Mouse (Mus musculus): ENCODE results near the gene Intu. TPM values are rescaled to one million over a fixed set of nuclear protein-coding genes. Genes with fewer than 3 reads are reported as not detected.

The Intu gene
- polyA plus RNA-seq, 1 experiment from 2014 or later: 3.7 TPM

- H3K4me1 ChIP-seq (ENCODE audit: control insufficient read depth, insufficient read depth, low read length): peaks cover 13% of the 10 kb centered on the region
- peaks cover 23% of the 10 kb centered on the region; the same call in 1 of the 2 replicates for H3K27me3 ChIP-seq (ENCODE audit: control insufficient read depth, insufficient read depth, low read length)
- H3K4me2 ChIP-seq (ENCODE audit: low read length): peak overlapping the region; percentile 91
- no peak overlapping the region for H3K27ac ChIP-seq (replicated peaks; ENCODE audit: low read depth, low read length)
- no peaks in the 10 kb centered on the region for H3K9me3 ChIP-seq (ENCODE audit: control insufficient read depth, low read length)
- DNase-seq (peak; percentile 22), ATAC-seq (ENCODE audit: low FRiP score, low TSS enrichment) (no peak)
- H3K36me3 ChIP-seq (ENCODE audit: control insufficient read depth, insufficient read depth, low read length): no peaks in the 10 kb centered on the region
- peak overlapping the region; percentile 52 for H3K4me3 ChIP-seq (replicated peaks; ENCODE audit: low read depth, low read length)
- 6% methylated on average over 11 of the region's 11 CpGs for WGBS
- peak overlapping the region; percentile 61; the same call in 1 of the 2 replicates for H3K9ac ChIP-seq (replicated peaks; ENCODE audit: low read length)
These were observed 1.2 kb downstream of the Intu start for GRCm38 (mm10) chr3:40532256-40532655.

- no peaks in the 10 kb centered on the region for H3K9me3 ChIP-seq (ENCODE audit: control insufficient read depth, low read length)
- no peak overlapping the region for H3K9ac ChIP-seq (replicated peaks; ENCODE audit: low read length)
- DNase-seq (no peak), ATAC-seq (ENCODE audit: low FRiP score, low TSS enrichment) (no peak)
- H3K36me3 ChIP-seq (ENCODE audit: control insufficient read depth, insufficient read depth, low read length): no peaks in the 10 kb centered on the region
- peaks cover 6% of the 10 kb centered on the region; the same call in 1 of the 2 replicates for H3K4me1 ChIP-seq (ENCODE audit: control insufficient read depth, insufficient read depth, low read length)
- no peak overlapping the region for H3K27ac ChIP-seq (replicated peaks; ENCODE audit: low read depth, low read length)
- H3K4me2 ChIP-seq (ENCODE audit: low read length): no peak overlapping the region
- 73% methylated on average over 4 of the region's 4 CpGs for WGBS
- no peak overlapping the region for H3K4me3 ChIP-seq (replicated peaks; ENCODE audit: low read depth, low read length)
- H3K27me3 ChIP-seq (ENCODE audit: control insufficient read depth, insufficient read depth, low read length): peaks cover 23% of the 10 kb centered on the region; the same call in 1 of the 2 replicates
These were observed 3.1 kb downstream of the Intu start for GRCm38 (mm10) chr3:40534141-40534540.

GRCm38 (mm10) chr3:40540567-40541554, 9.8 kb downstream of the Intu start:
- ATAC-seq (ENCODE audit: low FRiP score, low TSS enrichment) (peak; percentile 97), DNase-seq (peak; percentile 95)
- H3K4me2 ChIP-seq (ENCODE audit: low read length): peak overlapping the region; percentile 52
- no peaks in the 10 kb centered on the region for H3K9me3 ChIP-seq (ENCODE audit: control insufficient read depth, low read length)
- 4% methylated on average over 45 of the region's 45 CpGs for WGBS
- peak overlapping the region; percentile 86 for H3K4me3 ChIP-seq (replicated peaks; ENCODE audit: low read depth, low read length)
- peak overlapping the region; percentile 77 for H3K9ac ChIP-seq (replicated peaks; ENCODE audit: low read length)
- H3K27ac ChIP-seq (replicated peaks; ENCODE audit: low read depth, low read length): peak overlapping the region; percentile 63; the same call in 1 of the 2 replicates
- no peaks in the 10 kb centered on the region for H3K4me1 ChIP-seq (ENCODE audit: control insufficient read depth, insufficient read depth, low read length)
- no peaks in the 10 kb centered on the region for H3K36me3 ChIP-seq (ENCODE audit: control insufficient read depth, insufficient read depth, low read length)
- H3K27me3 ChIP-seq (ENCODE audit: control insufficient read depth, insufficient read depth, low read length): no peaks in the 10 kb centered on the region

- Histone ChIP-seq H3K9me3 (ENCODE audit: control insufficient read depth, low read length) (no peaks in the 10 kb centered on the region), H3K4me3 (replicated peaks; ENCODE audit: low read depth, low read length) (no peak overlapping the region), H3K9ac (replicated peaks; ENCODE audit: low read length) (no peak overlapping the region), H3K4me2 (ENCODE audit: low read length) (no peak overlapping the region), H3K4me1 (ENCODE audit: control insufficient read depth, insufficient read depth, low read length) (no peaks in the 10 kb centered on the region), H3K36me3 (ENCODE audit: control insufficient read depth, insufficient read depth, low read length) (no peaks in the 10 kb centered on the region), H3K27ac (replicated peaks; ENCODE audit: low read depth, low read length) (no peak overlapping the region), H3K27me3 (ENCODE audit: control insufficient read depth, insufficient read depth, low read length) (no peaks in the 10 kb centered on the region)
- WGBS: 87% methylated on average over 4 of the region's 4 CpGs
- ATAC-seq (ENCODE audit: low FRiP score, low TSS enrichment): no peak
- DNase-seq: no peak
These were observed 15.5 kb downstream of the Intu start for GRCm38 (mm10) chr3:40546621-40547020.

- Histone ChIP-seq H3K9me3 (ENCODE audit: control insufficient read depth, low read length) (no peaks in the 10 kb centered on the region), H3K4me1 (ENCODE audit: control insufficient read depth, insufficient read depth, low read length) (no peaks in the 10 kb centered on the region), H3K4me2 (ENCODE audit: low read length) (no peak overlapping the region), H3K27ac (replicated peaks; ENCODE audit: low read depth, low read length) (no peak overlapping the region), H3K36me3 (ENCODE audit: control insufficient read depth, insufficient read depth, low read length) (peaks cover 18% of the 10 kb centered on the region), H3K4me3 (replicated peaks; ENCODE audit: low read depth, low read length) (no peak overlapping the region), H3K9ac (replicated peaks; ENCODE audit: low read length) (no peak overlapping the region), H3K27me3 (ENCODE audit: control insufficient read depth, insufficient read depth, low read length) (no peaks in the 10 kb centered on the region)
- no peak for ATAC-seq (ENCODE audit: low FRiP score, low TSS enrichment)
- 78% methylated on average over 10 of the region's 10 CpGs for WGBS
- no peak for DNase-seq
These were observed 121.9 kb downstream of the Intu start for GRCm38 (mm10) chr3:40652941-40653352.

- no peak overlapping the region for H3K4me2 ChIP-seq (ENCODE audit: low read length)
- no peaks in the 10 kb centered on the region for H3K4me1 ChIP-seq (ENCODE audit: control insufficient read depth, insufficient read depth, low read length)
- ATAC-seq (ENCODE audit: low FRiP score, low TSS enrichment): no peak
- H3K9ac ChIP-seq (replicated peaks; ENCODE audit: low read length): no peak overlapping the region
- no peak for DNase-seq
- H3K27ac ChIP-seq (replicated peaks; ENCODE audit: low read depth, low read length): no peak overlapping the region
- WGBS: 95% methylated on average over 16 of the region's 16 CpGs
- H3K4me3 ChIP-seq (replicated peaks; ENCODE audit: low read depth, low read length): no peak overlapping the region
- peaks cover 18% of the 10 kb centered on the region for H3K36me3 ChIP-seq (ENCODE audit: control insufficient read depth, insufficient read depth, low read length)
- H3K27me3 ChIP-seq (ENCODE audit: control insufficient read depth, insufficient read depth, low read length): no peaks in the 10 kb centered on the region
- H3K9me3 ChIP-seq (ENCODE audit: control insufficient read depth, low read length): no peaks in the 10 kb centered on the region
These were observed 122.5 kb downstream of the Intu start for GRCm38 (mm10) chr3:40653582-40653981.

GRCm38 (mm10) chr3:40654028-40654427, 122.9 kb downstream of the Intu start:
- Histone ChIP-seq H3K4me2 (ENCODE audit: low read length) (no peak overlapping the region), H3K4me3 (replicated peaks; ENCODE audit: low read depth, low read length) (no peak overlapping the region), H3K27me3 (ENCODE audit: control insufficient read depth, insufficient read depth, low read length) (no peaks in the 10 kb centered on the region), H3K27ac (replicated peaks; ENCODE audit: low read depth, low read length) (no peak overlapping the region), H3K4me1 (ENCODE audit: control insufficient read depth, insufficient read depth, low read length) (no peaks in the 10 kb centered on the region), H3K9ac (replicated peaks; ENCODE audit: low read length) (no peak overlapping the region), H3K9me3 (ENCODE audit: control insufficient read depth, low read length) (no peaks in the 10 kb centered on the region), H3K36me3 (ENCODE audit: control insufficient read depth, insufficient read depth, low read length) (peaks cover 18% of the 10 kb centered on the region)
- DNase-seq (no peak), ATAC-seq (ENCODE audit: low FRiP score, low TSS enrichment) (no peak)
- 90% methylated on average over 11 of the region's 11 CpGs for WGBS

- no peak overlapping the region for H3K9ac ChIP-seq (replicated peaks; ENCODE audit: low read length)
- no peak overlapping the region for H3K27ac ChIP-seq (replicated peaks; ENCODE audit: low read depth, low read length)
- DNase-seq: no peak
- no peak overlapping the region for H3K4me3 ChIP-seq (replicated peaks; ENCODE audit: low read depth, low read length)
- no peaks in the 10 kb centered on the region for H3K9me3 ChIP-seq (ENCODE audit: control insufficient read depth, low read length)
- ATAC-seq (ENCODE audit: low FRiP score, low TSS enrichment): no peak
- 91% methylated on average over 11 of the region's 11 CpGs for WGBS
- H3K27me3 ChIP-seq (ENCODE audit: control insufficient read depth, insufficient read depth, low read length): no peaks in the 10 kb centered on the region
- H3K36me3 ChIP-seq (ENCODE audit: control insufficient read depth, insufficient read depth, low read length): peaks cover 18% of the 10 kb centered on the region
- no peak overlapping the region for H3K4me2 ChIP-seq (ENCODE audit: low read length)
- no peaks in the 10 kb centered on the region for H3K4me1 ChIP-seq (ENCODE audit: control insufficient read depth, insufficient read depth, low read length)
These were observed 124.5 kb downstream of the Intu start for GRCm38 (mm10) chr3:40655571-40655970.

GRCm38 (mm10) chr3:40656339-40656738, 125.3 kb downstream of the Intu start:
- H3K27ac ChIP-seq (replicated peaks; ENCODE audit: low read depth, low read length): no peak overlapping the region
- no peak overlapping the region for H3K4me2 ChIP-seq (ENCODE audit: low read length)
- no peaks in the 10 kb centered on the region for H3K4me1 ChIP-seq (ENCODE audit: control insufficient read depth, insufficient read depth, low read length)
- H3K27me3 ChIP-seq (ENCODE audit: control insufficient read depth, insufficient read depth, low read length): no peaks in the 10 kb centered on the region
- no peak for ATAC-seq (ENCODE audit: low FRiP score, low TSS enrichment)
- DNase-seq: no peak
- H3K9ac ChIP-seq (replicated peaks; ENCODE audit: low read length): no peak overlapping the region
- 94% methylated on average over 5 of the region's 5 CpGs for WGBS
- no peaks in the 10 kb centered on the region for H3K9me3 ChIP-seq (ENCODE audit: control insufficient read depth, low read length)
- H3K4me3 ChIP-seq (replicated peaks; ENCODE audit: low read depth, low read length): no peak overlapping the region
- H3K36me3 ChIP-seq (ENCODE audit: control insufficient read depth, insufficient read depth, low read length): peaks cover 18% of the 10 kb centered on the region
